Mouse (Mus musculus): ENCODE data around the gene Selp. TPM values are rescaled to one million over a fixed set of nuclear protein-coding genes. Genes with fewer than 3 reads are reported as not detected.

Selp gene
- polyA plus RNA-seq, 1 experiment from 2014 or later = not detected

DNA sequence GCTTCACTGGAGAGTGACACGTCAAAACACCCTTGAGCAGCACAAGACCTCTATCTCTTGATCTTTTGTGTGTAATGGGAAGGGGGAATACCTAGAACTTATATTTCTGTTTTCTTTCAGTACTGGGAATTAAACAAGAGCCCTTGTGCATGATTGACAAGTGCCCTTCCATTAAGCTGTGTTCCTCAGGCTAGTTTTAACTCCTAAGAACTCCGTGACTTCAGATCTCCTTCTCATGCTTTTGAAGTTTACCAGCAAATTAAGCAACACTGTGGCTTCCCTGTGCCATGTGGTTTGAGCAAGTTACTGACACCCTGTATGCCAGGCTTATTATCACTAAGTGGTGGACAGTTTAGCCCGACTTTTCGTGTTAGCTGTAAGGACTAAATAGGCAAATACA is 32.0 kb upstream of the Selp start:
- Histone ChIP-seq H3K27ac (replicated peaks) (no peak overlapping the region), H3K36me3 (no peaks in the 10 kb centered on the region), H3K4me3 (no peak overlapping the region), H3K9me3 (no peaks in the 10 kb centered on the region), H3K27me3 (no peaks in the 10 kb centered on the region), H3K4me1 (replicated peaks) (no peaks in the 10 kb centered on the region), H3K4me2 (no peak overlapping the region), H3K9ac (no peak overlapping the region)
- WGBS = 90% methylated on average over 4 of the region's 4 CpGs
- no peak for ATAC-seq (ENCODE audit: low FRiP score, low read depth)

DNA sequence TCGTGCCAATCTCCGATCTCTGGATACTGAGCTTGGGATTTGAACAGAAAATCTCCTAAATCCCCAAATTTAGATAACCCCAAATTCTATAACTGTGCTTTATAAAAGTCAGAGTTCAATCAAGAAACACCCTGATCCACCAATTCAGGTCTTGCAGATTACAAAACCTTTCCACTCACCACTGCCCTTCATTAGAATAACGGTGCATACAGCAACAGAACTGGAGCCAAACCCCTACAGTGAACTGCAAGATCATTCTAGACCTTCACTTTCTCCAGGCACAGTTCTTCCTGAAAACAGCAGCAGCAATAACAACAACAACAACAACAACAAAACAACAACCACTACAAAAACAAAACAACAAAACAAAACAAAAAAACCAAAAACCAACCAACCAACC is 28.3 kb upstream of the Selp start:
- Histone ChIP-seq H3K36me3 (no peaks in the 10 kb centered on the region), H3K4me2 (no peak overlapping the region), H3K9ac (no peak overlapping the region), H3K9me3 (no peaks in the 10 kb centered on the region), H3K27me3 (no peaks in the 10 kb centered on the region), H3K27ac (replicated peaks) (no peak overlapping the region), H3K4me1 (replicated peaks) (no peaks in the 10 kb centered on the region), H3K4me3 (no peak overlapping the region)
- ATAC-seq (ENCODE audit: low FRiP score, low read depth) = no peak
- 82% methylated on average over 3 of the region's 3 CpGs for WGBS

DNA sequence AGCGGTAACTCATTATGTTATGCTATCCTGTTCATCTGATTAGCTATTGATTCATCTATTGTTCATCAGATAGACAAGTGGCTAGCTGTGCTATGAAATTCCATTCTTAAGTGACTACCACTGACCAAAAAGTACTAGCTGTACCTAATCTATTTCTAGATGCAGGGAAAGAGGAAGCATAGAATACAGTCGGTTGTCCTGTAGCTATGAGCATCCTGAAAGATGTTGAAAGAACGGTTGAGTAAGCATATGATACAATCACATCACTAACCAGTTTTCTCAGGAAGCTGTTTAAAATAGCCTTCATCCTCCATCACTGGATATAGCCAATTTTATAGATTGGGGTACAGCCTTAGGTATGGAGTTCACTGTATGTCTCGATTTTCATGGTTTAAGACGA is 27.2 kb upstream of the Selp start:
- Histone ChIP-seq H3K9ac (no peak overlapping the region), H3K27me3 (no peaks in the 10 kb centered on the region), H3K27ac (replicated peaks) (no peak overlapping the region), H3K4me1 (replicated peaks) (no peaks in the 10 kb centered on the region), H3K4me3 (no peak overlapping the region), H3K36me3 (no peaks in the 10 kb centered on the region), H3K9me3 (no peaks in the 10 kb centered on the region), H3K4me2 (no peak overlapping the region)
- ATAC-seq (ENCODE audit: low FRiP score, low read depth) = no peak
- 92% methylated on average over 5 of the region's 5 CpGs for WGBS

DNA sequence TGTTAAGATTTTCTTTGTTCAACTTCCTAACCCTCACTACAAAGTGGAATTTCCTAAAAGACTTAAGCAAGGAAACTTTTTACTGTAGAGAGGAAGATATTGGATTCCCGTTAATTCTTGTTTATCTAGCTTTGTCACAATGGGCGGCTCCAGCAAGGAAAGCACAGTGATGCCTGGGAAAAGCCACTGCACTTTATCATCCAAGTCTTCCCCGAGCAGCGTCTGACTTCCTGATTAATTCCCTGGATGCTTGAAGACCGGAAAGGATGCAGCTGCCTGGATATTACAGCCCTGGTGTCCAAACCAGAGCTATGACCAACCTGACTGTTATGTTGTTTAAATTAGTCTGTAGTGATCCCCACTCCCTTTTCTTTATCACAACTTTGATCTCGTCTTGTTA is 18.3 kb upstream of the Selp start:
- H3K4me2 ChIP-seq = no peak overlapping the region
- no peaks in the 10 kb centered on the region for H3K4me1 ChIP-seq (replicated peaks)
- no peaks in the 10 kb centered on the region for H3K36me3 ChIP-seq
- 72% methylated on average over 6 of the region's 6 CpGs for WGBS
- H3K9me3 ChIP-seq = no peaks in the 10 kb centered on the region
- no peak overlapping the region for H3K4me3 ChIP-seq
- ATAC-seq (ENCODE audit: low FRiP score, low read depth) = no peak
- H3K9ac ChIP-seq = no peak overlapping the region
- H3K27me3 ChIP-seq = no peaks in the 10 kb centered on the region
- no peak overlapping the region for H3K27ac ChIP-seq (replicated peaks)

DNA sequence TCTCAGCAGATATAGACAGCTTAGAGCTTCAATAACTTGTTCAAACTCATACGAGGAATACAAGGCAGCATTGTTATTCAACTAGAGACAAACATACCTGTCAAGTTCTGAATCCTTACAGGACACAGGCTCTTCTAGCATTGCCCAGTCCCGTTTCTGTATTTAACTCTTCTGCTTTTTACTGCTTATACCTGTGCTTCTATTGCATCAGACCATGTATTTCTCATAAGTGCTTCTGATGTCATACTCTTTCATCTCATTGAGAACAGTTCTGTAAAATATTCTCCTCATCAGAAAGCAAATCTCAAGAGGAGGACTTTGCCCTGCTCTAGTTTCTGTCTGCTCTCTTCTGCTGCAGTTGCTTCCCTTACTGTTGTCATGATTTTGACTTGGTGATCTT is 17.2 kb upstream of the Selp start:
- Histone ChIP-seq H3K4me3 (no peak overlapping the region), H3K27ac (replicated peaks) (no peak overlapping the region), H3K4me2 (no peak overlapping the region), H3K4me1 (replicated peaks) (no peaks in the 10 kb centered on the region), H3K9me3 (no peaks in the 10 kb centered on the region), H3K9ac (no peak overlapping the region), H3K36me3 (no peaks in the 10 kb centered on the region), H3K27me3 (no peaks in the 10 kb centered on the region)
- ATAC-seq (ENCODE audit: low FRiP score, low read depth) = no peak
- WGBS = 83% methylated on average over 2 of the region's 2 CpGs

DNA sequence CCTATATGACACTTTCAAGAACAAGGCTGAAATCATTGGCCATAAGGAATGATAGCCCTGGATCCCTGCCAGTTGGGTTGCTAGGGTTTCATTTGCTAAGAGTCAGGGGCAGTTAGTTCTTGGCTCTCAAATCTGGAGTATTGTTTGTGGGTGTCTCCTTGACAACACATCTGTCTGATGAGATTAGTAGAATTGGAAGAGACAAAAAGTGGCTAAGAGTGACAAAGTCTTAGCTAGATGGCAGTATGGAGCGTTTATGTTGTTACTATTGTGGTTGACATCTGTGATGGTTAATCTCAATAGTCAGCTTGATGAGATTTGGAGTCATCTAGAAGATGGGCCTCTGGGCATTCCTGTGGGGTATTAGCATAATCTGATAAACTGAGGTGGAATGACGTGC is 16.7 kb upstream of the Selp start:
- Histone ChIP-seq H3K4me2 (no peak overlapping the region), H3K9ac (no peak overlapping the region), H3K36me3 (no peaks in the 10 kb centered on the region), H3K9me3 (no peaks in the 10 kb centered on the region), H3K4me3 (no peak overlapping the region), H3K27me3 (no peaks in the 10 kb centered on the region), H3K4me1 (replicated peaks) (no peaks in the 10 kb centered on the region), H3K27ac (replicated peaks) (no peak overlapping the region)
- no peak for ATAC-seq (ENCODE audit: low FRiP score, low read depth)
- 76% methylated on average over 2 of the region's 2 CpGs for WGBS

DNA sequence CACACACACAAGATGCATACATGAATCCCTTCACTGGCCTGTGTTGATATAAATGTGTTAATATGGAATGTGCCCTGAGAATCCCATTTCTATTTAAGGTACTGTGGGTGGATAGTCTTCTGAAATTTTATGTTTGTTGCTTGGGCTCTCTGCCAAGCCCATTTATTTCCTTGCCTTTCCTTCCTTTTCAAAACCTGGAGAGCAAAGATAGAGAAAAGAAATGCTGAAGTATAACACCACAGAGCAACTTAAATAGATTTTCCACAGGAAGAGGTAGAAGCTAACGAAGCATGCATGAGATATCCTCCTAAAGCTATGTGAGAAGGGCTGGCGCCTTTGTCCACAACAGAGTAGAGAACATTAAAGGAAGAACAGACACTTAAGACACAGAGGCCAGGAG is 5.3 kb upstream of the Selp start:
- no peaks in the 10 kb centered on the region for H3K27me3 ChIP-seq
- no peaks in the 10 kb centered on the region for H3K4me1 ChIP-seq (replicated peaks)
- H3K4me2 ChIP-seq = no peak overlapping the region
- ATAC-seq (ENCODE audit: low FRiP score, low read depth) = no peak
- H3K9me3 ChIP-seq = no peaks in the 10 kb centered on the region
- WGBS = 84% methylated on average over 2 of the region's 2 CpGs
- H3K27ac ChIP-seq (replicated peaks) = no peak overlapping the region
- no peaks in the 10 kb centered on the region for H3K36me3 ChIP-seq
- H3K4me3 ChIP-seq = no peak overlapping the region
- H3K9ac ChIP-seq = no peak overlapping the region

DNA sequence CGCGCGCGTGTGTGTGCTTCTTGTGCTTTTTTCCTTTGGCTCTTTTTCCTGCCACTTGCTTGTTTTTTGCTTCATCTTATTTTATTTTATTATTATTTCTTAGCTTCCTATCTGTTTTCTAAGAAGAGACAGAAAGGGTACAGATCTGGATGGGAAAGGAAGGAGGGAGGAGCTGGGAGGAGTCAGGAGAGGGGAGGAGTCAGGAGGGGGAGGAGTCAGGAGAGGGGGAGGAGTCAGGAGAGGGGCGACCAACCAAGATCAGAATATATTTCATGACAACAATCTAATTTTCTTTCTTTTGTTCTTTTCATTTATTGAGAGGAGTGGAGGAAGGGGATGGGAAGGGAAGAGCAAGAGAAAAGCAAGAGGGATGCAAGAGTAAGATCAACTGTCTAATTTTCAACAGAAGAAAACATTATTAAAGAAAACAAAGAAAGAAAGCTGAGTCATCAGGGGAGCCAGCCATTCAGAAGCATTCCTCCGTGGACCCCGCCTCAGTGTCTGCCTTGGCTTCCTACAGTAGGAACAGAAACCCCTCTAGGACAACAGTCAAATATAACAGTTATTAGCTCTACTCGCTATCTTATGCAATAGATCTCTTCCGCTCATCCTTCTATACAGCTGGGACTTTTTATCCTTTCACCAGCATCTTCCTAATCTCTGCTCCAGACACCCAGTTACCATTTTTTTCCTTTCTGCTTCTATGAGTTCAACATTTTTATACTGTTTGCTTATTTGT is 4.3 kb upstream of the Selp start:
- no peak overlapping the region for H3K27ac ChIP-seq (replicated peaks)
- no peak overlapping the region for H3K9ac ChIP-seq
- H3K4me2 ChIP-seq = no peak overlapping the region
- no peak overlapping the region for H3K4me3 ChIP-seq
- H3K4me1 ChIP-seq (replicated peaks) = no peaks in the 10 kb centered on the region
- H3K9me3 ChIP-seq = no peaks in the 10 kb centered on the region
- no peaks in the 10 kb centered on the region for H3K36me3 ChIP-seq
- no peaks in the 10 kb centered on the region for H3K27me3 ChIP-seq
- no peak for ATAC-seq (ENCODE audit: low FRiP score, low read depth)
- 94% methylated on average over 9 of the region's 9 CpGs for WGBS

DNA sequence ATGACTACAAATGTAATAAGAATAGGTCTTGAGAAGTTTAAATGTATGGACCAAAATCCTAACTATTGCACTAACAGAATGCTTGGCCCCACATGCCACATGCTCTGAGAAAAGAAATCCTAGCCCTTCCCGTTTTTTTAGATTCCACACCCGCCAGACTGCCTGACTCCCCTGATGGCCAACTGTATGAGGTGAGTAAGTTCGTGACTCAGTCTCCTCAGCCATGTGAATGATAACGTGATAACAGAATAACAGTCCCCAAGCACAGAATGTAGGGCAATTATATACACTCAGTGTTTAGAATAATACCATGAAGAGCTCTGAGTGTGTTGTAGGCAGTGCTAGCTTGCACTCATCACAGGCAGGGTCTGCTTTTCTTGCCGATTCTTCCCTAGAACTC is 784 bp upstream of the Selp start:
- H3K4me3 ChIP-seq = no peak overlapping the region
- H3K36me3 ChIP-seq = no peaks in the 10 kb centered on the region
- no peak overlapping the region for H3K4me2 ChIP-seq
- no peaks in the 10 kb centered on the region for H3K27me3 ChIP-seq
- 90% methylated on average over 5 of the region's 5 CpGs for WGBS
- no peak overlapping the region for H3K27ac ChIP-seq (replicated peaks)
- no peaks in the 10 kb centered on the region for H3K9me3 ChIP-seq
- no peak for ATAC-seq (ENCODE audit: low FRiP score, low read depth)
- H3K9ac ChIP-seq = no peak overlapping the region
- H3K4me1 ChIP-seq (replicated peaks) = no peaks in the 10 kb centered on the region

DNA sequence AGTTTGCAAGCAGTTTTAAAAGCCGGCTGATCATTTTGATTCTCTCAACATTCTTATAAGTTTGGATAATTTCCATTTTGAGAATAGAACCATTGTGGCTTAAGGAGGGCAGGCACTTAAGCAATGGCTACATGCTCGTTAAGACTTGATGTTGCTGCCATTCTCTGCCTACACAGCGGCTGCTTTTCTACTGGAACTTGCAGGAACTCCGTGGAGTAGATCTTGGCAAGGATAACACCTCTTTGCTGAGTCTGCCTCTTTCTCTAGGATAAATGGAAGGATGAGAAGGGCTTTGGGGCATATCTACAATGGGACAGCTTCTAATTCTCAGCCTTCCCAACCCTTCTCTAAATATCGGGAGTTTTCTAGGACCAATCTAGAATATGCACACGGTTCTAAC is 583 bp downstream of the Selp start:
- H3K27me3 ChIP-seq = no peaks in the 10 kb centered on the region
- no peak overlapping the region for H3K4me2 ChIP-seq
- H3K9ac ChIP-seq = no peak overlapping the region
- no peaks in the 10 kb centered on the region for H3K4me1 ChIP-seq (replicated peaks)
- 81% methylated on average over 6 of the region's 6 CpGs for WGBS
- no peak overlapping the region for H3K27ac ChIP-seq (replicated peaks)
- no peak for ATAC-seq (ENCODE audit: low FRiP score, low read depth)
- no peaks in the 10 kb centered on the region for H3K9me3 ChIP-seq
- no peak overlapping the region for H3K4me3 ChIP-seq
- no peaks in the 10 kb centered on the region for H3K36me3 ChIP-seq

DNA sequence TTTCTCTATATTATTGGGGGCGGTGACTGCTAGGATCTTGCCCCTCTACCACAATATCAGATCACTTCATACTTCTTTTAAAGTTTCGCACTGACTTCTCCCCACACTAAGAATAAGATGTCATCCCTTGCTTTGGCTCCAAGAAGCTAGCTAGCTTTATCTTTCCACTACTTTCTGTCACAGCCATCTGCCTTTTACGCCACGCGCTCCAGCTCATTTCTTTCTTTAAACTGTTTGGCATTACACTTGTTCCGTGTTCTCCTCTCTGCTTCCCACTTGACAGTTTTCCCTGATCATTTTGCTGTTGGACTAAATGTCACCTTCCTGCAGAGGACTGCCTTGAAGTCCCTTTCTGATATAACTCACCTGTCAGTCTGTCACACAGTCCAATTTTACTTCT is 2.8 kb downstream of the Selp start:
- Histone ChIP-seq H3K9ac (no peak overlapping the region), H3K4me3 (no peak overlapping the region), H3K27ac (replicated peaks) (no peak overlapping the region), H3K27me3 (no peaks in the 10 kb centered on the region), H3K4me1 (replicated peaks) (no peaks in the 10 kb centered on the region), H3K36me3 (no peaks in the 10 kb centered on the region), H3K4me2 (no peak overlapping the region), H3K9me3 (no peaks in the 10 kb centered on the region)
- no peak for ATAC-seq (ENCODE audit: low FRiP score, low read depth)
- WGBS = 93% methylated on average over 6 of the region's 6 CpGs

DNA sequence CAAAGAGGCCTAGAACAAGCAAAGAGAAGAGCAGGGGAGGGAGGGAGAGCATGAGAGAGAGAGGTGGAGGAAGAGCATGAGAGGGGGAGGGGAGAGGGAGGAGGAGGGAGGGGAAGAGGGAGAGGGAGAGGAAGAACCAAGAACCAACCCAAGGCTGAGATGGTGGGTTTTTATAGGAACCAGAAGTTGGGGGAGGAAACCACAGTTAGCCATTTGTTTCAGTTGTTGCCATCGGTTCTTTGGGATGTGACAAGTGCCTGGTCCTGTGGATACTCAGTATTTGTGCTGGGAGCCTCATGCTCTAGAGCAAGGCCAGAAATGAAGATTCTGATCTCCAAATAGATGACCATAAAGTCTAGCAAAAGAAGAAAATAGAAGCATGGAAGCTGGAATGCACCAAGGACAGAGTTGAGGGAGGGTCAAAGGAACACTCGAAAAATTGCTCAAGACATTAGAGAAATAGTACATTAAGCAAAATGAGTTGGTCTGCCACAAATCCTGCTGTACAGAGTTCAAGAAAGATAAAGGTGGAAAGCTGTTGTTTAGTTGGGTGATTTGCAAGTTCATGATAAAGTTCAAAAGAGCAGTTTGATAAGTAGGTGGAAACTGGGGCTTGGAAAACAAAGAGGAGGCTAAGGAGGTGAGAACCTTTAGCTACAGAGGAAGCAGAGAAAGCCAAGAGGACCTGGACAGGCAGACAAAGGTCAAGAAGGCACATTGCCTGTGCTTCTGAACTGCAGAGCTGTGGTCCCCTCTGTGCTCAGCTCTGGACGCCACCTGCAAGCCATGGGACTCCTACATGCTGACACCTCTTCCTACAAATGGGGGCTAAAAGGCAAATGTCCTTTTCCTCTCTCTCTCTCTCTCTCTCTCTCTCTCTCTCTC is 5.1 kb downstream of the Selp start:
- H3K27me3 ChIP-seq = no peaks in the 10 kb centered on the region
- H3K9me3 ChIP-seq = no peaks in the 10 kb centered on the region
- H3K27ac ChIP-seq (replicated peaks) = no peak overlapping the region
- ATAC-seq (ENCODE audit: low FRiP score, low read depth) = no peak
- no peaks in the 10 kb centered on the region for H3K36me3 ChIP-seq
- 86% methylated on average over 3 of the region's 3 CpGs for WGBS
- H3K4me1 ChIP-seq (replicated peaks) = no peaks in the 10 kb centered on the region
- H3K4me3 ChIP-seq = no peak overlapping the region
- H3K9ac ChIP-seq = no peak overlapping the region
- no peak overlapping the region for H3K4me2 ChIP-seq

All from hindbrain, embryonic 15.5 days (tissue).